Comparison of ENCODE assay signal across 7 mouse cellular contexts in the genomic region with DNA sequence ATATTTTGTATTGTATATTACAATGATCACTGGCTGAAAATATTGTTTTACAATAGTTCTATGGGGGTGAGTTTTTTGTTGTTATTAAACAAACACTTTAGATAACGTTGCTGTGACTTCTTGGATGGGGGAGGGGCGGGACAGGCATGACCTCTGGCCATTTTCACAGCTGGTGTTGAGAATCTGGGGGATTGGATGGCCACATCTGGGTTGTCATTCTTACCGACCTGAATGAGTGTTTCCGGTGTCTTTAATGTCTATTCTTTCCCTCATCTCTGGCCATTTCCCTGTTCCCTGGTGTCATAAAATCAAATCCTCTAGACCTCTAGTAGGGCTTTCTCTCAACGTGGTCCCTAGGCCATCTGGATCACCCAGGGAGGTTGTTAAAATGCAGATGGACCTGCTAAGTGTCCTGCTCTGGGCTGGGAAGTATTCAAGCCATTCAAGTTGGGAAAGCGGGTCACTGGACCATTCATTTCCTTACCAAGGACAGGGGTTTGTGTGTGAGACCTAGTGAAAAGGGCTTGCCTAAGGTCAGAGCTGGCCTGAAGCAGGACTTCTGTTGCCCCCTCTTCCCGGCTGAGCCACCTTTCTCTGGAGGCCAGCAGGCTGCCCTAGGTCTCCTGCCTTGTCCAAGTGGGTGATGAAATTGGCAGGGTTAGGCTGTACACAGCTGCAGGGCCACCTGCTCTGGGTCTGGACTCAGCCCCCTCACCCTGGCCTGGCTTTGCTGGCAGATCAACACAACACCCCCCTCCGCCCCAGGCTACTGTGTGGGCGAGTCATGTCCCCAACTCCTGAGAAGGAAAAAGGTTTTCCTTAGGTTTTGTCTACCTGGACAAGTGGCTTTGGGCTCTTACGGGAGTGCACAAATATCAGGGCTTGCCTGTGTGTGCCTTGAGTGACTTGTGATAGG. TPM values are rescaled to one million over a fixed set of nuclear protein-coding genes. Genes with fewer than 3 reads are reported as not detected.
A peak's percentile ranks its signal among the peaks of the same experiment; 100 is the strongest.
DNase-seq lines count a peak whose midpoint lies in the region; ATAC-seq and TF ChIP-seq lines count a peak whose summit lies in the region.

No protein-coding gene starts in this region.

- H3K36me3 ChIP-seq in C2C12 (ENCODE audit: control insufficient read depth, insufficient read depth) (peaks cover 17% of the 10 kb centered on the region), G1E (replicated peaks) (peaks cover 14% of the 10 kb centered on the region)
- H3K36me3 ChIP-seq in forebrain, embryonic 14.5 days (ENCODE audit: control insufficient read depth, insufficient read depth, low read length) = no peaks in the 10 kb centered on the region
- H3K36me3 ChIP-seq in intestine, embryonic 14.5 days (ENCODE audit: control insufficient read depth, insufficient read depth, low read length) = 0 out of 2 replicates have a peak, but pooled peaks cover 3% of the 10 kb centered on the region

- H3K79me2 ChIP-seq in C2C12 (ENCODE audit: control insufficient read depth, insufficient read depth) = peaks cover 45% of the 10 kb centered on the region

- H3K27me3 ChIP-seq in C2C12 (ENCODE audit: control insufficient read depth, insufficient read depth, insufficient read length) = no peaks in the 10 kb centered on the region
- no peaks in the 10 kb centered on the region for H3K27me3 ChIP-seq in G1E (ENCODE audit: insufficient read depth, low read length)
- H3K27me3 ChIP-seq in forebrain, embryonic 14.5 days (replicated peaks; ENCODE audit: control insufficient read depth, insufficient read depth, low read length) = peaks cover 11% of the 10 kb centered on the region
- no peaks in the 10 kb centered on the region for H3K27me3 ChIP-seq in intestine, embryonic 14.5 days (replicated peaks; ENCODE audit: control insufficient read depth, insufficient read depth, low read length)

- H3K9ac ChIP-seq in forebrain, embryonic 14.5 days (ENCODE audit: low read length) = peak overlapping the region; percentile 75
- peak overlapping the region; percentile 91 for H3K9ac ChIP-seq in intestine, embryonic 14.5 days (ENCODE audit: low read length)

- peaks cover 26% of the 10 kb centered on the region for H3K79me3 ChIP-seq in C2C12 (ENCODE audit: low read depth)

- peak; percentile 30 for DNase-seq in G1E (ENCODE audit: low spot score)
- no peak for DNase-seq in forebrain, embryonic 14.5 days (ENCODE audit: low spot score)
- peak; percentile 67 for DNase-seq in intestine, embryonic 14.5 days (ENCODE audit: low spot score)
- DNase-seq in lung, postnatal 36 days = peak; percentile 46
- no peak for DNase-seq in right cerebral cortex, adult 2 months (ENCODE audit: low spot score in 2 of 2)
- DNase-seq in layer of hippocampus, postnatal 25 days (ENCODE audit: extremely low spot score in 1 of 2, low spot score in 1 of 2) = no peak

- peak overlapping the region; percentile 93 for H3K4me3 ChIP-seq in C2C12 (ENCODE audit: insufficient read depth, poor library complexity, severe bottlenecking)
- peak overlapping the region; percentile 100 for H3K4me3 ChIP-seq in G1E (ENCODE audit: low read depth, low read length)
- peak overlapping the region; percentile 48 for H3K4me3 ChIP-seq in forebrain, embryonic 14.5 days (ENCODE audit: low read depth, low read length)
- H3K4me3 ChIP-seq in intestine, embryonic 14.5 days (ENCODE audit: low read depth, low read length) = peak overlapping the region; percentile 67

- H3ac ChIP-seq in C2C12 (ENCODE audit: control insufficient read depth, insufficient read length, low read depth) = peak overlapping the region; percentile 80

- TF ChIP-seq CTCF in C2C12 (IDR thresholded peaks at IDR 0.05; ENCODE audit: control insufficient read depth, insufficient read depth, insufficient read length) (no peak), G1E (IDR thresholded peaks at IDR 0.05; ENCODE audit: low read depth, low read length) (no peak)

- WGBS in forebrain, embryonic 14.5 days = 27% methylated on average over 10 of the region's 10 CpGs
- 13% methylated on average over 10 of the region's 10 CpGs for WGBS in intestine, embryonic 14.5 days

- H3K4me1 ChIP-seq in G1E (ENCODE audit: insufficient read depth, low read depth, low read length) = peaks cover 78% of the 10 kb centered on the region
- peaks cover 36% of the 10 kb centered on the region for H3K4me1 ChIP-seq in forebrain, embryonic 14.5 days (ENCODE audit: control insufficient read depth, insufficient read depth, low read length)
- peaks cover 57% of the 10 kb centered on the region for H3K4me1 ChIP-seq in intestine, embryonic 14.5 days (replicated peaks; ENCODE audit: control insufficient read depth, insufficient read depth, low read length)

- peak overlapping the region; percentile 92 for H3K4me2 ChIP-seq in forebrain, embryonic 14.5 days (ENCODE audit: low read length)
- peak overlapping the region; percentile 85 for H3K4me2 ChIP-seq in intestine, embryonic 14.5 days (ENCODE audit: low read length)

- ATAC-seq in G1E (ENCODE audit: extremely low read depth, insufficient number of reproducible peaks, low FRiP score, poor library complexity, severe bottlenecking) = no peak
- ATAC-seq in forebrain, embryonic 14.5 days = no peak
- ATAC-seq in intestine, embryonic 14.5 days (replicated peaks; ENCODE audit: low FRiP score, low TSS enrichment, low read depth) = no peak

- H3K27ac ChIP-seq in forebrain, embryonic 14.5 days (ENCODE audit: low read depth, low read length) = 0 out of 2 replicates have a peak overlapping the region, but pooled peaks have one; percentile 49
- H3K27ac ChIP-seq in intestine, embryonic 14.5 days (ENCODE audit: low read depth) = peak overlapping the region; percentile 99

- H3K9me3 ChIP-seq in G1E (replicated peaks) = no peaks in the 10 kb centered on the region
- H3K9me3 ChIP-seq in forebrain, embryonic 14.5 days (replicated peaks; ENCODE audit: control insufficient read depth, low read length) = no peaks in the 10 kb centered on the region
- H3K9me3 ChIP-seq in intestine, embryonic 14.5 days (ENCODE audit: control insufficient read depth, low read length) = no peaks in the 10 kb centered on the region

TF ChIP-seq in C2C12, 6 proteins besides CTCF, POLR2A, EP300 and RAD21:
- no peak for TF ChIP-seq MAX (IDR thresholded peaks at IDR 0.05)
- no peak for TF ChIP-seq MYOG (IDR thresholded peaks at IDR 0.05; ENCODE audit: control insufficient read depth, extremely low read depth, insufficient read length)
- TF ChIP-seq FOSL1 (IDR thresholded peaks at IDR 0.05; ENCODE audit: insufficient read depth, low read length, poor library complexity, severe bottlenecking) = no peak
- TF ChIP-seq MYOD1 (IDR thresholded peaks at IDR 0.05; ENCODE audit: control insufficient read depth, insufficient read length, low read depth) = no peak
- TF ChIP-seq USF1 (IDR thresholded peaks at IDR 0.05; ENCODE audit: low read depth) = no peak
- TF ChIP-seq CEBPB (IDR thresholded peaks at IDR 0.05; ENCODE audit: low read depth) = no peak

RNA-seq across cellular contexts. Expression of a gene that starts 1.5 kb away (rescaled TPM):
- polyA plus RNA-seq in C2C12 (2012; fragmentation: generic; extraction: Trizol) (503 TPM), G1E (2012) (110 TPM in 2 replicates)
- total RNA-seq in G1E (2014; fragmentation: Nextera tagmentation) (20.8 and 21.7 TPM in 2 replicates), G1E (2017) (33.2 and 41.4 TPM in 2 replicates)
- polyA plus RNA-seq in forebrain, embryonic 14.5 days (2014; fragmentation: Nextera tagmentation; extraction: Ambion mirVana) = 29.2 and 32.8 TPM in 2 replicates
- 101 and 109 TPM in 2 replicates for polyA plus RNA-seq in intestine, embryonic 14.5 days (2014; fragmentation: Nextera tagmentation; extraction: Ambion mirVana)
- total RNA-seq in layer of hippocampus, postnatal 25 days (2021) = 10 to 100 TPM; 19.6 to 22.4 TPM

RNA-seq across cellular contexts. Expression of a gene that starts 16.4 kb away (rescaled TPM):
- polyA plus RNA-seq in C2C12 (2012; fragmentation: generic; extraction: Trizol) = 0.39 TPM
- not detected in 2 replicates for total RNA-seq in G1E (2014; fragmentation: Nextera tagmentation)
- 0.16 TPM in 1 of 2 replicates, not detected in the other for total RNA-seq in G1E (2017)
- polyA plus RNA-seq in G1E (2012) = not detected in 2 replicates
- polyA plus RNA-seq in forebrain, embryonic 14.5 days (2014; fragmentation: Nextera tagmentation; extraction: Ambion mirVana) = 4.5 and 5.9 TPM in 2 replicates
- polyA plus RNA-seq in intestine, embryonic 14.5 days (2014; fragmentation: Nextera tagmentation; extraction: Ambion mirVana) = 11.0 and 13.1 TPM in 2 replicates
- 1 to 10 TPM; 2.0 to 2.7 TPM for total RNA-seq in layer of hippocampus, postnatal 25 days (2021)

RNA-seq across cellular contexts. Expression of a gene that starts 50.7 kb away (rescaled TPM):
- polyA plus RNA-seq in C2C12 (2012; fragmentation: generic; extraction: Trizol) = 24.7 TPM
- 24.2 and 24.3 TPM in 2 replicates for total RNA-seq in G1E (2014; fragmentation: Nextera tagmentation)
- total RNA-seq in G1E (2017) = 30.0 and 33.3 TPM in 2 replicates
- 2.1 and 2.6 TPM in 2 replicates for polyA plus RNA-seq in G1E (2012)
- polyA plus RNA-seq in forebrain, embryonic 14.5 days (2014; fragmentation: Nextera tagmentation; extraction: Ambion mirVana) = 35.8 and 42.6 TPM in 2 replicates
- 32.8 and 34.0 TPM in 2 replicates for polyA plus RNA-seq in intestine, embryonic 14.5 days (2014; fragmentation: Nextera tagmentation; extraction: Ambion mirVana)
- total RNA-seq in layer of hippocampus, postnatal 25 days (2021) = 10 to 100 TPM; 21.2 to 22.8 TPM

Comparison
In these comparisons a context has a peak if more than half of its experiments do, and no peak if none do; other contexts are left out.
1. H3K4me3 ChIP-seq: peak in every context shown above with its lines; median percentile 100 in G1E; 93 in C2C12; 67 in intestine, embryonic 14.5 days; 48 in forebrain, embryonic 14.5 days.
2. DNase-seq: peak in G1E (single experiment), intestine, embryonic 14.5 days (single experiment) and lung, postnatal 36 days (single experiment); none in forebrain, embryonic 14.5 days (single experiment), right cerebral cortex, adult 2 months (0 of 2) and layer of hippocampus, postnatal 25 days (0 of 2).